Mouse (Mus musculus) adrenal gland, postnatal 10 days (tissue): ENCODE results near the gene Dlat. TPM values are rescaled to one million over a fixed set of nuclear protein-coding genes. Genes with fewer than 3 reads are reported as not detected.
A peak's percentile ranks its signal among the peaks of the same experiment; 100 is the strongest.

Source experiments
- DNase-seq: peaks from one replicate; pipeline ENCODE4 v3.0.0; 2021; ENCODE audit warnings: mixed read lengths
- total RNA-seq, 2 experiments: library from RNA; stranded (reverse); gene quantifications; 2 replicates each; pipeline ENCODE4 v1.2.3; 2021

Gene Dlat
- total RNA-seq, 2 experiments from 2014 or later: 310 to 317 TPM

GRCm38 (mm10) chr9:50593544-50593943 is 66.0 kb downstream of the Dlat start:
- DNase-seq: peak; percentile 51

GRCm38 (mm10) chr9:50592955-50593354 is 66.6 kb downstream of the Dlat start:
- DNase-seq: no peak

- DNase-seq: peak; percentile 40
These were observed 68.6 kb downstream of the Dlat start for GRCm38 (mm10) chr9:50590856-50591518.

GRCm38 (mm10) chr9:50586955-50587354 is 72.6 kb downstream of the Dlat start:
- DNase-seq: no peak

- no peak for DNase-seq
These were observed 74.3 kb downstream of the Dlat start for GRCm38 (mm10) chr9:50585145-50585818.

Other genes starting within 250 kb of the Dlat start
- under 1 TPM; 0.30 to 0.51 TPM for gene Plet1, start 165.3 kb downstream of the Dlat start, total RNA-seq
- 10 to 100 TPM; 62.0 to 72.7 TPM for gene Pts, start 131.1 kb downstream of the Dlat start, total RNA-seq
- 1 to 10 TPM; 5.3 to 6.5 TPM for gene Il18, start 105.0 kb downstream of the Dlat start, total RNA-seq
- 1 to 10 TPM; 3.1 to 3.3 TPM for gene Bco2, start 104.6 kb downstream of the Dlat start, total RNA-seq
- not detected for gene Tex12, start 98.5 kb downstream of the Dlat start, total RNA-seq
- 100 to 1,000 TPM; 628 to 725 TPM for gene Sdhd, start 56.0 kb downstream of the Dlat start, total RNA-seq
- gene Timm8b, start 55.9 kb downstream of the Dlat start, total RNA-seq: 100 to 1,000 TPM; 164 to 170 TPM
- gene Pih1d2, start 42.5 kb downstream of the Dlat start, total RNA-seq: 1 to 10 TPM; 1.1 to 1.8 TPM
- 10 to 100 TPM; 20.6 to 24.6 TPM for gene Nkapd1, start 42.3 kb downstream of the Dlat start, total RNA-seq
- 10 to 100 TPM in 1 of 2 experiments, 1 to 10 TPM in 1; 7.8 to 10.1 TPM for gene Dixdc1, start 79.7 kb upstream of the Dlat start, total RNA-seq
- gene 2310030G06Rik, start 86.8 kb upstream of the Dlat start, total RNA-seq: 1 to 10 TPM; 6.5 to 7.1 TPM
- gene Cryab, start 91.5 kb upstream of the Dlat start, total RNA-seq: 100 to 1,000 TPM in 1 of 2 experiments, 10 to 100 TPM in 1; 55.3 to 197 TPM
- 10 to 100 TPM in 1 of 2 experiments, 1 to 10 TPM in 1; 5.1 to 13.5 TPM for gene Hspb2, start 92.6 kb upstream of the Dlat start, total RNA-seq
- gene Fdxacb1, start 108.5 kb upstream of the Dlat start, total RNA-seq: 1 to 10 TPM; 4.6 to 7.8 TPM
- gene Alg9, start 115.2 kb upstream of the Dlat start, total RNA-seq: 10 to 100 TPM; 27.9 to 28.0 TPM
- 10 to 100 TPM; 31.2 to 32.2 TPM for gene 1110032A03Rik, start 115.7 kb upstream of the Dlat start, total RNA-seq
- gene Ppp2r1b, start 185.5 kb upstream of the Dlat start, total RNA-seq: 10 to 100 TPM; 35.1 to 36.5 TPM